Mouse (Mus musculus) layer of hippocampus, adult 18-20 months (tissue): ENCODE data around the gene Ankmy1. TPM values are rescaled to one million over a fixed set of nuclear protein-coding genes. Genes with fewer than 3 reads are reported as not detected.

Experiments used
- DNase-seq, 2 experiments: peaks; one replicate each; pipeline ENCODE4 v3.0.0; 2022; ENCODE audit warnings: low spot score in 2 of 2
- total RNA-seq, 2 experiments: library from RNA; stranded (reverse); gene quantifications; 2 replicates each; pipeline ENCODE4 v1.2.3; 2021

The Ankmy1 gene
- total RNA-seq, 2 experiments from 2014 or later = 0.42 to 0.53 TPM

DNA sequence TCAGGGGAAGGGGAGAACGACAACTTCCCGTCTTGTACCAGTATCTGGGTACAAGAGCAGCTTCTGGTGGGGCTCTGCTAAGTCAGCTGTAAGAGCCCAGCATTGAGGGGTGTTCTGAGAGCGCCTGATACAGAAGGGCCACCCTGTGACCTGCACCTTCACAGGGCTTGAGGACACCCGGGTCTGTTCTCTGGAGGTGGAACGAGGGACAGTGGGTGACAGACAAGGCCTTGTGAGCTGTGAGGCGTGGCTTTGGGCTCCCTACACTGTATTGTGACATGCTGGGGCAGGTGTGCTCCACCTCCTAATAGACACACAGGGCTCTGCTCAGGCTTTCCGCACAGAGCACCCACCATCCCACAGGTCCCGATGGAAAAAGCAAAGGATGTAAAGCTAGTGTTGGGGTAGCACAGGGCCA lies 9.0 kb upstream of the Ankmy1 start:
- DNase-seq = no peak

DNA sequence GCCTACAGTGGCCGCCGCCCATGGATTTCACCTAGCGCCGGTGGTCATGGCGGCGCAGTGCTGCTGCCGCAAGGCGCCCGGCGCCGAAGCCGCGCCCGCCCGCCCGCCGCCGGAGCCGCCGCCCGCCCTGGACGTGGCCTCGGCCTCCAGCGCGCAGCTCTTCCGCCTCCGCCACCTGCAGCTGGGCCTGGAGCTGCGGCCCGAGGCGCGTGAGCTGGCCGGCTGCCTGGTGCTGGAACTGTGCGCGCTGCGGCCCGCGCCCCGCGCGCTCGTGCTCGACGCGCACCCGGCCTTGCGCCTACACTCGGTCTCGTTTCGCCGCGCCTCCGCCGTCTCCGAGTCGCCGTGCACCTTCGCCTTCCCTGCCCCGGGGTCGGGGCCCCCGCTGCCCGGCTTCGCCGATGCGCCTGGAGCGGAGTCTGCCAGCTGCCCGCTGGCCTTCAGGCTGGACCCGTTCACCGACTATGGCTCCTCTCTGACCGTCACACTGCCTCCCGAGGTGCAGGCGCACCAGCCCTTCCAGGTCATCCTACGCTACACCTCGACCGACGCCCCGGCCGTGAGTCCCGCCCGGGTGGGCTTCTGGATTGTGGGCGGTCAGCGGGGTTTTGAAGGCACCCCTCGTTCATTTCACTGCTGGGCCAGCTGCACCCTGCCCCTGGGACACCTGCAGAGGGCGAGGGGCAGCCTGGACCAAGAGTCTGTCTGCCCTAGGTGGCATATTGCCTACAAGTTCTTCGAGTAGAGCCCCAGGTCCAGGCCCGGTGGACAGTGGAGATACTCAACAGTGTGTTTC lies 8.4 kb upstream of the Ankmy1 start:
- DNase-seq = peak; percentile 64 to 68

DNA sequence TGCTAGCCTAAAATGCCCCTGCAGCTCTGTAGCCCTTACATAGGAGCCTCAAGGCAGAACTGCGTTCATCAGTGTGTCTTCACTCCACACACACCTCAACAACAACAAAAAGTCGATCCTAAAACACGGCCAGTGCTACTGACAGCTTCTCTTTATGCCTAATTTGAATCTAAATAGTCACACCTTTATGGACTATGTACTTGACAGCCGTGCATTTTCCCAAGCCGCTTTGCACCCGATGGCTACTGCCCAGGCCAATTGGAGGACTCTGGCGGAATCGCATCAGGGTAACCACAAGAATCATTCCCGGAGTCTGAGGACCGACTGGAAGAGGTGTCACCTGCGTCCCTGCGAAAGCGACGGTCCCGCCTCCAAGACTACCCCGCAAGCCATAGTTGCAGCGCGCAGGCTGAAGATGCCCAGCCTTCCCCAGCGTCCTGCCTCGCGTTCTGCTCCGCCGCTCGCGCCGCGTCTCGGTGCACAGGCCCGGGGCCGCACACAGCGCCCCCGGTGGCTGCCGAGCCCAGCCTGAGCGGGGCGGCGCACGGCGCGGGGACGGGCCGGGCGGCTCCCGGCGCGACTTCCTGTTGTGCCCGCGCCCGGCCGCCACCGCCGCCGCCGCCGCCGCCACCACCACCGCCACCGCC lies 7.7 kb upstream of the Ankmy1 start, which contains the start of gene Rnpepl1:
TSS of gene Rnpepl1 (plus strand) at position 545 of the 647 bp plus-strand sequence.
- DNase-seq = peak; percentile 78 to 83

DNA sequence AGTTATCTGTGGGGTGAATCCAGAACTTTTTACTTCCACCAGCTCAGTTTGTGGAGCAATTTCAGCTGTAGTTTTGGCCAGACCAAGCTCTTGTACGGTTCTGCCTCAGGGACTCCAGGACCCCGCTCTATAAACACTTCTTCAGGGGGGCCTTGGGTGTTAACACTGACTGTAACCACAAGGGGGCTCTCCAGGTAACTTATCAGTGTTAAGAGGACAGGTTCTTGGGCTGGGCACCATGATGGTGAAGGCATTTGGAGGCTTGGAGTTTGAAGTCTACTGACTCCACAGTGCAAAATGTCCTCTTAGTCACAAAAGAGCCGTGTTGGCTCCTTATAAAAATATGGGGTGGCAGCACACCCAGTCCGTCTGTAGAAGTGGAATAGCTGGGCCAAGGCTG lies 6.4 kb upstream of the Ankmy1 start:
- DNase-seq = no peak

DNA sequence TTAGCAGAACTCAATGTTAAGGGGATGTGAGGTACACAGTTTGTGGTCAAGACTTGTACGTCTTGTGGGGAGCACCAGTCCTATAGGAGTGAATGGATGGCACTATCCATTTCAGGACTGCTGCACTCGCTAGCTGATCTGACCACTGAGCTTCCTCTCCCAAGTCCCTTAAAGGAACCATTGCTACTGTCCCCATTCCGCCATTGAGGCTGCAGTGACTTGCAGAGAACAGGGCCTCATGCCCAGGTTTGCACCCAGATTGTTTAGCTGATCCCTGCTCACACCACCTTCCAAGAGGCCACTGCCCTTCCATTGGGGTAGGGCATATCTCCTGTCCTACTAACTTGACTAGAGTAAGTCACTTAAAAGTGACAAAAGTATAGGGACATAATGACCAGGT lies 6.0 kb upstream of the Ankmy1 start:
- DNase-seq = no peak

DNA sequence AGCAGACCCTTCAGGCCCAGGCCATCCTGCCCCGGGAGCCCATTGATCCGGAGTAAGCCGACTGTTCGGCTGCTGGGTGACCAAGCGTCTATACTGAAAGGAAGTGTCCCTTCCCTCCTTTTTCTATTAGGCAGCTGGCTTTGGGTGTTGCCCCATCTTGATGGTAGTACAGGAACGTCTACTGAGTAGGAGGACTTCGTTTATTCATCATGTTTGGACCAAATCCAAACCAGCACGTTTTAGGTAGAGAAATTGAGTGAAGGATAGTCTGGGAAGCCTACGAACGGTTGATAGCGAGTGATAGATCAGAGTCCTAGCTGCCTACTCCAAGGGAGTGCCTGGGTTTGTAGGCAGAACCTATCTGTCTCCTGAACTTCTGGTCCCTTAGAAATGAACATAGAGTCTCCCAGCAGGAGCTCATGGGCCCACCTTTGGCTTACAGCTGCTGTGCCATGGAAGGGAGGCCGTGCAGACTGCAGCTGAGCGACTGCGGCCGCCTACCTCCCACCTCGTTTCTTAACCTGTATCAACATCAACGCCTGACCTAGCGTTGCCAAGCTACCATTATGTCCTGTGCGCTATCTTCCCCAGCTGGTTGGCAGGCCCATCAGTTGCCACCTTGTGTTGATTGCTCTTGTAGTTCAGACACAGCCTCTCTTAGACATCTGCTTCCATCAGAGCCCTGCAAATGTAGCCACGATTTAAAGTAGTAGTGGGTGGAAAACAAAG lies 5.1 kb upstream of the Ankmy1 start:
- DNase-seq = no peak

DNA sequence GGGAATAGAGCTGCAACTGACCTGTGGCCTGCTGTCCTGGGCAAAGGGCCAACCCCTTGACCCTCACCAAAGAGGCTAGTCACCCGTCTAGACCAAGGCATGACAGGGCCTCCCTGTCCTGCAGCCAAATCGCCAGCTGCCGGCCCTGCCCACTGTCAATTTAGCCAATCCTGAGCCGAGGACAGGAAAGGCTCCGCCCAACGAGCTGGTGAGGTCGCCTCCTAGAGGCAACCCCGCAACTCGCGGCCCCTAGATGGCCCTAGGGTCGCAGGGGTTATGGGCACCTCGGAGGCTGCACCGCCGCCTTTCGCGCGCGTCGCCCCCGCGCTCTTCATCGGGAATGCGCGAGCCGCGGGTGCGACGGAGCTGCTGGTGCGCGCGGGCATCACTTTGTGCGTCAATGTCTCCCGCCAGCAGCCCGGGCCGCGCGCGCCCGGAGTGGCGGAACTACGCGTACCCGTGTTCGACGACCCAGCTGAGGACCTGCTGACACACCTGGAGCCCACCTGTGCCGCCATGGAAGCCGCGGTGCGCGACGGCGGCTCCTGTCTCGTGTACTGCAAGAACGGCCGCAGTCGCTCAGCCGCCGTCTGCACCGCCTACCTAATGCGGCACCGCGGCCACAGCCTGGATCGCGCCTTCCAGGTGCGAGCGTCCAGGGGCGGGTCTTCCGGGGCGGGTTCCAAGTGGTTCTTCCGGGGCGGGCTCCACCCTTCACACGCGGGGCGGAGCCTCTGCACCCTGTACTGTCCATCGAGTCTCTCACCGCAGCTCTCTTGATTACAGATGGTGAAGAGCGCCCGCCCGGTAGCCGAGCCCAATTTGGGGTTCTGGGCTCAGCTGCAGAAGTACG lies 4.3 kb upstream of the Ankmy1 start, which contains the start of gene Dusp28:
TSS of gene Dusp28 (plus strand) at position 203 of the 853 bp plus-strand sequence.
- peak; percentile 74 to 86 for DNase-seq

DNA sequence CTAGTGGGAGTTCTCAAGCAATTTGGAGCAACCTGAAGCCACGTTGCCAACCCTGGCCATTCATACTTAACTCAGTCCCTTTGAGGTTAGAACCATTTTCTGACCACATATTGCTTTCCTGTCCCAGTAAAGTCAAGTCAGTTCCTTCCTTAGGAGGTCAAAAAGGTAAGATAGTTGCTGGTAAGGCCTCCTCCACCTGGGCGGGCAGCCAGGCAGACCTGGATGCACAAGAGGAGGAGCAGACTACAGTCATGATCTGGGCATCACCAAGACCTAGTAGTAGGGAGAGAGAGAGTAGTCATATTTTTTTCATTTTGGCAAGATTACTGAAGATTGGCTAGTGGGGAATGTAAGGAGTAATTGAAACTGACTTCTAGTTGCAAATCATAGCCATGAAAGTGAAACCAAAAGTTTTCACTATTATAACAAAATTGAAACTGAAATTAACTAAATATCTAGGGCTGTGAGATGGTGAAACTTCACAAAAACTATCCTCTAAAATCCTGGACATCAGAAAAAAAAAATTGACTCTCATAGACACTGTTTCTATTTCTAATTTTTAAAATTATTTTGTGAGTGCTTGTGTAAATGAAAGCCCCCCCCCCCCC lies 3.1 kb upstream of the Ankmy1 start:
- no peak for DNase-seq

DNA sequence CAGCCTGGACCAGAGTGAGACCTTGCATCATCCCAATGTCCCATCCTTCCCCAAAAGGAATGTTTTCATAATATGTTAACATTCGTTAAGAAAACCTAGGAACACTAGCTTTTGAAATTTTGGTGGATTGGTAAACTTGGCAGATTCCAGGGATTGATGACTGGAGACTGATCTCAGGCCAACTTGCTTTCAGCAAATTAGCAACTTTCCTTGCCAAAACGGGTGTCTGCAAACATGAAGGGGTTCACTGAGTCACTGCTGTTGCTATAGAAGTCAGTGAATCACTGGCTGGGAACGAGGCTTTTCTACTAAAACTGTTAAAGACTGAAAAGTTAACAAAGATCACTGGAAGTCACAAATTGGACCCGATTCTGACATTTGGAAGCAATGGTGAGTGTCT lies 921 bp upstream of the Ankmy1 start:
- DNase-seq = peak in 1 of 2 experiments; percentile 71

DNA sequence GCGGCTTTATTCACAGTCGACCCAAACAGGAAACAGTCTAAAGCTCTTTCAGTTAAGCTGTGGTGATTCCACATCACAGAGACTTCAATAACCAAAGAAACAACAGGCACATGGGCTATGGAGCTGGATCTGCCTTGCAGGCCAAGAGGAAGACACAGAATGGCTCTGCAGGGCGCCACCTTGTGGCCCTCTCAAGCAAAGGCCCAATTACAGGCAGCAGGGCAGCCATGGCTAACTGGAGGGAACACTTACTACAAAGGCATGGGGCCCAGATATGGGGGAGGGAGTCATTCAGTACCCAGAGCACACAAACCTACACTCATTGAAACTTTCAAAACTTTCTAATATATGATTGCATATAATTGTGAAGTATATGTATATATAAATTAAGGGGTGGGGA lies 7.6 kb downstream of the Ankmy1 start:
- peak; percentile 79 to 91 for DNase-seq

DNA sequence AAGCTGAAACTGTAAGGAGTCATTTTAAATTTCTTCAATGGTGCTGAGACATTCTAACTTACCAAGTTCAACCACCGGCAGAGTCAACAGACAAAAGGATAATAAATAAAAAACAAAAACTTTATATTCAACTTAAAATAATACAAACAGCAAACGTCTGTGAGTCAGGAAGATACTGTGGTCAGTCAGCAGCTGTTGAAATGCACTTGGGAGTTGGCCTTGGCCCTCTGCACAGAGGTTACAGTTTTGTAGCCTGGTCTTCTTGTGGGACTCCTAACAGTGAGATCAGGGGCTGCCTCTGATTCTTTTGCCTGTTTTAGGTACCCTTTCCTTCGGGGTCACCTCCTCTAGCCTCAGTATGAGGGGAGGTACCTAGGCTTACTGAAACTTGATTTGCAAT lies 8.8 kb downstream of the Ankmy1 start:
- no peak for DNase-seq

DNA sequence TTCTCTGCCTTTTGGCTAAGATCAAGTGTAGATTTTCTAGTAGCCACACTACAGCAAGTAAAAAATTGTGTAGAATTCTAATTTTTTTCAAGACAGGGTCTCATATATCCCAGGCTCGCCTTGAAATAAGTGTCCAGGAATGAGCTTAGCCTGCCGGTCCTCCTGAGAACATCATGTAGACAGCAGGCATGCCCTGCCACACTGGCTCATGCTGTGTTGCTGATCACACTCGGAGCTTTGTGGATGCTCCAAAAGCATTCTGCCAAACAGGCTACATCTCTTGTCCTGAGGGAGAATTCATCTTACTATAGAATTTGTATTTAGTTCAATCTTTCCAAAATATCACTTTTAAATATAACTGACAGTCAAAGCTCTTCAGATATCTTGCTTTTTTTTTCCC lies 9.9 kb downstream of the Ankmy1 start:
- DNase-seq = no peak

DNA sequence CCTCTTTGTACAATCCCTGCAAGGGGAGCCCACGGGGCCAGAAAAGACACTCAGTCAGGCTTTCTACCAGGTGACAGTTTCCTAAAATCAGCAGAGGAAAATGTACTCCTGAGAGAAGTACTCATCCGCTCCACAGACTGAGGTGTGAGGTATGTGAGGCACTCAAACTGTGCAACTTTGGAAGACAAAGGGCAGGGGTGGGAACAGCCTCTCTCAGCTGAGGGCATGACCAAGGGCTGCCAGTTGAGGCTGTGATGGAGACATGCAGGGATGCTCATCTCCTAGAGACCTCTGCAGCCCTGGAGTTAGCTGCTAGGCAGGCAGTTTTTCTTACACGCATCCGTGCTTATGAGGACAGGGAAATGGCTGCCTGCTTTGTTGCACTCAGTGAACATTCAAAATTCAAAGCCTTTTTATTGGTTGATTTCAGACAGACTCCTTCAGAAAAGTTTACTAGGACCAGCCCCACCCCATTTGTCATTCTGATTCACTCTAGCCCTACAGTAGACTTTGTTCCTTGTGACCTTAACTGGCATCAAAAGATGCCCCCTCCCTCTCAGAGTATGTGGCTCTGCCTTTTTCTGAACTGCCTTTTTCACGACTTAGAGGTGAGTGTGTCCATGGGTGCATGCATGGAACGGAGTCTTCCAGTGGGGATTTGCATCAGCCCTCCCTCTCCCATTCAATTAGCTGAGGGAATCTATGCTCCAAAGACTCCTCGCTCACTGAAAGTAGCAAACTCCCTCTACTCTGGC lies 13.6 kb downstream of the Ankmy1 start:
- DNase-seq = no peak

DNA sequence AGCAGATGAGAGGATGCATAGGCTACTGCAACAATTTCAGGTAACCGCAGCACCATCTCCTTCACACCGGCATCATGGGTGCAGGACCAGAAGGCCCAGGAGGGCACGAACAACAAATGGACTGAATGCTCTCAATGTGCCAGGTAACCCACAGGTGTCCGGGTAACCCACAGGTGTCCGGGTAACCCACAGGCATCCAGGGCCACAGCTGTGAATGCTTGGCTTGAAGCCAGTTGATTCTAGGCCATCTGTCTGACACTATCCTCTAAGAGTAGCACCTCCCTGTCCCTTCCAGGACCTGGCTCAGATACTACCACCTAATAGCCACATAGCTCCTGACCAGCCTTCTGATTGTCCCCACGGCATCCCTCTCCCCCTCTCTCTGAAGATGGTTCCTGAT lies 20.7 kb downstream of the Ankmy1 start:
- no peak for DNase-seq

DNA sequence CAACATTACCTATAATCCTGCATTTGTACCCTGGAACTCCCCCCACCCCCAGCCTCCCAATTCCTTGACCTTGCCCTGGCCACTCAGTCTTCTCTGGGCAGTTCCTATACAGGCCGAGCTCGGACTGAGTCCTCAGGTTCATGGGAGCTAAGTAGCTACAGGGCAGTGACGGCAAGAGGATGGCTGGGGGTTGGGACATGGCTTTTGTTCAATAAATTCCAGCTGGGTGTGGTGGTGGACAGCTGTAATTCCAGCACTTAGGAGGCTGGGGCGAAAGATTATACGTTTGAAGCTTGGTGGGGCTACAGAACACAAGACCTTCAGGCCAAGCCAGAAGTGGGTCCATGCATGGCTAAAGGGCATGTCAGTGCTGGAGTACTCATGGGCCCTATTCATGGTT lies 22.6 kb downstream of the Ankmy1 start:
- DNase-seq = no peak

DNA sequence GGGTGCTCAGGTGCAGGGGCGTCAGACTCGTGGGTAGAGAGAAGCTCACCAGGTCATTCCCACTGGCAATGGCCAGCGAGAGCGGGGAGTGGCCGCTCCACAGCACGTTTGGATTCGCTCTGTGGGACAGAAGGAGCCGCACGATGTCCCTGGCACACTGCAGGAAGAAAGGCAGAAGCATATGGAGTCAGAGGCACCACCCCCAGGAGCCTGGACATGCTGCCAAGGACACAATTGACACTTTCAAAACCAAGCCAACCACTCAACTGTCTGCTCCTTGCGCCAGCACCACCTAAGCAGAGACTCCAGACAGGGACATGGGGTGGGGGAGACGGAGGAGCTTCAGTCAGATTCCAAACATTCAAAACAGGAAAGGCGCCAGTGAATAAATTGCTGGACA lies 23.4 kb downstream of the Ankmy1 start:
- DNase-seq = peak; percentile 42 to 77

DNA sequence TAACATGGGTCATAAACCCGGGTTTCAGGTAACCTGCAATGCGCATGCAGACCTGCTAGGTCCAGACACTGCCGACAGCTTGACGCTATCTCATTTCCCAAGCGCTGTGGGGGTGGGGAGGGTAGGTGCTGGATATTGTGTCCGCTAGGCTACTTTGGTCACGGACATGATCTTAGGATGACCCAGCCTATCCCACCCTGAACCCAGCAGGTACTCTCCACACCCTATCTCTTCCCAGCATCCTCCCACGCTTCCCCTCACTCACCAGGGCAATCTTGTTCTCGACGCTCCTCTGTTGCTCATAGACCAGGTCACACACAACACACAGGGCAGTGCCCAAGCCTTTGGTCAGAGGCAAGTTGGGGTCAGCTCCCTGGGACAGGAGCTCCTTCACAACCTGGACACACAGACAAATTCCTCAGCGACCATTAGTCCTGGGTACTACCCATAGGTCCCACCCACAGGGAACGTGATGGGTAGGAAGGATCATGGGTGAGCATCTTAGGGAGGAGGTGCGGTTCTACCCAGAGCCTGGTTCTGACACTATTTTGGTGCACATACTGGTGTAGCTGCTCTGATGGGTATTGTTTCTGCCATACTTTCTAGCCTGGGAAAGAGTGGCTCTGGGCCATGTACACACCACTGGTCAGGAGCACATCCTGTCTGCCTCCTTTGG lies 24.5 kb downstream of the Ankmy1 start:
- DNase-seq = no peak

DNA sequence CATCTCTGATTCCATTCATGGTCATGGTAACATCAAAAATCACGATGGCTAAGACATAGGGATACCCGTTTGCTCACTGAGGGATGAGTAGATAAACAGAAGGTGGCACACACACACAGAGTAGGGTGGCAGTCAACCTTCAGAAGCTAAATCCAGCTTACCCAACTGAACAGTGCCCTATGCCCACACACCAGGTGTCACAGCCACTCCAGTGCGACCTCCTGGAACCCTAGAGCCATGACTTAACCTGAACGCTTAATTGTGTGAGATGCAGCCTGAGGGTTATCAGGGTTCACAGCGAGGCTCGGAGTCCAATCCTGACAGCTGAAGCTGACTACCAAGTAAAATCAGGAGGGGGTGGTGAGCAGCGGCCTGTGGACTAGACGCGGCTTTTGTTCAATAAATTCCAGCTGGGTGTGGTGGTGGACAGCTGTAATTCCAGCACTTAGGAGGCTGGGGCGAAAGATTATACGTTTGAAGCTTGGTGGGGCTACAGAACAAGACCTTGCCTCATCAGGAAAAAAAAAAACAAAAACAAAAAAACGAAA lies 25.2 kb downstream of the Ankmy1 start:
- no peak for DNase-seq
